Mouse (Mus musculus) gastrocnemius, postnatal 14 days (tissue): ENCODE measurements around the gene Hmgb1. TPM values are rescaled to one million over a fixed set of nuclear protein-coding genes. Genes with fewer than 3 reads are reported as not detected.
"Not testable (repeated sequence)": the region's sequence is repeated elsewhere in the genome, so short reads cannot be mapped to it uniquely, and the experiment has no call there.

Experiments used
- DNase-seq: peaks from one replicate; pipeline ENCODE4 v3.0.0; 2021; ENCODE audit warnings: mixed read lengths
- intact Hi-C: fragments of 180-260 bp; cut with DNase I; formaldehyde crosslinking; loops from one replicate; pipeline ENCODE4 v1.15.1; 2025; ENCODE audit warnings: low total_unique reads
- total RNA-seq, 2 experiments: library from RNA; stranded (reverse); gene quantifications; 2 replicates each; pipeline ENCODE4 v1.2.3; 2021

The Hmgb1 gene
- total RNA-seq, 2 experiments from 2014 or later = 125 to 131 TPM

DNA sequence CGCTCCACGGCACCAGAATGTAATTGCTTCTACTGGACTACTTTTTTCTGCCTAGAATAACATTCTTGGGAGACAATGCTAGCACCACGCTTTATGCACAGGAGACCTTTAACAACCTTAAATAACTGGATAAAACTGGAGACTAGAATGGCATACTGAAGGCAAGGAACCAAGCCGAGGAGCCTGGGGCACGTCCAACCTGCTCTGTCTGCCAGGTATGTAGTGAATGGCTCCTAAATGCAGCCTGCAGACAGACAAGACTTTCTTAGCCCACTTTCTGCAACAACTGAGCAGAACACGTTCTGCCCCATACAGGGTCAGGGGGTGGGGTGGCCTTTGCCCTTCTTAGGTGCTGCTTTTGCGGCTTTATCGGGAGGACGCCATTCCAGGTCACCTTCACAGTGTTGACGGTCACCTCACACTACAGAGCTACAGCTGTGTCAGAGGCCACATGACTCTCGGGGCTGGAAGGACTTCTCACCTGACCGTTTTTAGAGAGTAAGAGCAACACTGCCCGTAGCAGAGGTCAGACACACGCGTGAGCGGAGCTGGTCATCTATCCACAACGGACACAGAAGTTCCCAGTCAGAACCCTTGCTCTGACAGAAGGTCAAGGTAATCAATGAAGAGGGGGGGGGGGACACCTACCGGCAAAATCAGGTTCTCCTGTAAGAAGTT lies 27.3 kb downstream of the Hmgb1 start:
- no peak for DNase-seq
- intact Hi-C loops = no loop called here

DNA sequence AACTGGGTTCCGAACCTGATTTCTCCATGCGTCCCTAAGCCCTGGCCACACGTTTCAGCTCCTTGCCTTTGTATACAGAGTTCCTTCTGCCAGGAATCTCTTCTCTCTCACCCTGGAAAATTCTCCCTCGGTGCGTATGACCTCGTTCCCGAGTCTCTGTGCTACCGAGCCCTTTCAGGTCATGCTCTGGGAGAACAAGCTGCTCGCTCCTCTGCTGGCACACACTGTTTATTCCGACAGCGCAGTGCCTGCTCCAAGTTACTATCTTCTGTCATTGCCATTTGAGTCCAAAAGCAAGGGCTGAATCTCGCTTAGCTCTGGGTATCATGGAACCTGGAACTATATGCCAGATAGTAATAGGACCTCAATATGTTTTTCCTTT lies 31.5 kb downstream of the Hmgb1 start:
- DNase-seq = peak; percentile 40
- intact Hi-C loops = no loop called here

DNA sequence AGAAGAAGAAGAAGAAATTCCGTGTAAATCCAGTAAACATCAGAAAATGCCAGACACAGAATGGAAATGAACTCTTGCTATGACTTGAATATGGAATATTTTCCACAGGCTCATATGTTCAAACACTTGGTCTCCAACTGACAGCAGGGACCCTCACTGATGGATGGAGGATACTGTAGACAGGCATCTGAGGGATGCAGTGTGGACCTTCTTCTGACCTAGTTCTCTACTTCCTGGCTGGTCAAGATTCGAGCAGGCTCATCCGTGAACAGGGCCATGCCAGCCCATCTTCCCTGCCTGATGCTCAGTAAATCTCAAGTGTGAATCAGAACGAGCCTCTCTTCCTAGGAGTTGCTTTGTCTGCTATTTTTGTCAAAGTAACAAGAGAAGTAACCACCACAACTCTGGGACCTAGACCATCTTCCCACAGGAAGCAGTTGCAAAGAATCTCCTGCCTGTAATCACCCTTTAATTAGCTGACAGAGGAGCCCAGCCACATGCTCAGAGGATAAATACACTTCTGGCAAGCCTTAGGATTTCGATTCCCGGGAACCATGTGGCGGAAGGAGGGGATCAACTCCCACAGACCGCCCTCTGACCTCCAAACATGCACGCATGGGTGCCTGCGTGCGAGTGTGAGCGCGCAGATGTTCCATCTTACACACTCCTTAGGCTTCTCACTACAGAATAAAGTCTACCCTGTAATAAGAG lies 32.1 kb downstream of the Hmgb1 start:
- DNase-seq = peak; percentile 43
- intact Hi-C loops = no loop called here

DNA sequence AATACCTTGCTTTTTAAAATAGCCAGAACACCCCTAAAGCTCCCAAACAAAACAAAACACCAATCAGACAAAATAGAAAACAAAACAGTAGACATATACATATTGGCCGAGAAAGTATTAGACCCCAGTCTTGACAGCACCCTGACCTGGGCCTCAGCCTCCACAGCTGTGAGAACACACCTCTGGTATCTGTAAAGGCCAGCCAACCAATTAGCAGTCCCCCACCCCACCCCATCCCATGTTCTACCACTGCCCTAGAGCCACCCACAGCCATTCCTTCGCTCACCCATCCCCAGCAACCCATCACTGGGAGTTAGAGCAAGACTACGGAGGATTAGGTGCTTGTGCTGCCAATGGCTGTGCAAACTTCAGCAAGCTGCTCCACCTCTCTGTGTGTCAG lies 33.4 kb downstream of the Hmgb1 start:
- DNase-seq = no peak

DNA sequence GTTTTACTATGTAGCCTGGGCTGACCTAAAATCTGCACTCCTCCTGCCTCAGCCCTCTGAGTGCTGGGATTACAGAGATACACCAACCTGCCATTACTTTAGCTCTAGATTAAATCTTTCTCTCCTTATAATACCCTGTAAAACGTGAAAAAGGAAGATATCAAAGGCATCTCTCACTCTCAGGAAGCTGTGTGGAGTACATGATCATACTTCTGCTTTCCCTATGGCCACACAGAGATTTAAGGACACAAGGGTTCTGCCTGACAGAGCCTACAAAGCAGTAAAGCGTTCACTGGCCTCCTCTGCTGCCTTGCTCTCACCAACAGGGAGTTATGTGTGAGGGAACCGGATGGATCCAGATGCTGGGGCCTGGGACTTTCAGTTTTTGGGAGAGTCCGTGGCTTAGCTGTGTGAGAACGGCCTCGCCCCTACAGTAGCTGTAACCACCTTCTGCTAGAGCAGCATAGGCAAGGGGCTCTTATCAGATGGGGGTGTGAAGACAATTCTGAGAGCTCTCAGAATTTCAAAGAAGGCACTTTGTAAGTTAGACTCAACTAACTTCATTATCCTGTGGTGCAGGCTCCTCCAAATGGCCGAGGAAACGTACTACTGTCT lies 36.8 kb downstream of the Hmgb1 start:
- intact Hi-C loops = no loop called here
- DNase-seq = no peak

More for the DNA sequence above, 33.4 kb downstream of the Hmgb1 start:
- intact Hi-C loops = no loop called here

DNA sequence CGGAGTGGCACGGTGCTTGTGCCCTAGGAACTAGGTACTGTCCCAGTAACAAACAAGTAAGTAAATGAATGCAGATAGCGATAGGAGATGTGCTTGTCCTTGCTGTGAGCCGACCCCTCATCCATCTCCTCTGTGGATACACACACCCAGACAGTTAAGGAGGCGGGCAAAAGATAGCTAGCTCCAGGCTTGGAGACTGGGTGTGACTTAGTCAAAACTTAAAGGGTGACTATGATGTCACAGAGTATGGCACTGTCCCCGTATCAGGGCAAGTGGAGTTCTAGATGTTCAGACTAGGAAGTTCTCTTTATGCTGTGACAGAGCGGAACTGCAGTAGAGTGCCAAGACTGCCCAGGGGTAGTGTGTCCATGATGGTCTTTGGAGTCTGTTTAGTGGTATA lies 37.6 kb downstream of the Hmgb1 start:
- intact Hi-C loops = no loop called here
- DNase-seq = no peak

DNA sequence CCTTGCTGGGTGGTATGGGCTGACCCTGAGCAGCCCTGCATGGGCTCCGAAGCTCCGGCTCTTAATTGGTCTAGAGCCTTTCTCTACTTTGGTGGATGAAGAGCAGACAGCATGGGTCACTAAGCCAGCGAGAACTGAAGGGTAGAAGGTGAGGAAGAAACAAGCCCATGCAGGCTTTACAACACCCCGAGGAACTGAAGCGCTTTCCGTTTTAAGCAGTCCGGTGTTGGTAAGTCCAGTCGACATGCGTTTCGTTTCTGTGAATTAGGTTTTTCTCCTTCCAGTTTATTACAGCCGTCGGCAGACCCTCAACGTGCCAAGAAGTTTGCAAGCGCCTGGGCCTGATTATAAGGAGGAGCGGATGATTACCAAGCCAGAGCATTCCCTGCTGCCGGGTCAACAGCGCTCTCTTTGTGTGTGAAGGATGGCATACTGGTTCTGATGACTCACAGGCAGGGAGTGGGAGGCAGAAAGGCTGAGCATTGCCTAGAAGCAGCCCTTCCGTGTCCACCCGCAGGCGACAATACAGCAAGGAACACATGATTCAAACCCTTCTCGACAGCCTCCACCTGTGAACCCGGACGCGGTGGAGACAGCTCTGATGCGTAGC lies 40.4 kb downstream of the Hmgb1 start:
- peak; percentile 17 for DNase-seq
- intact Hi-C loops = no loop called here

DNA sequence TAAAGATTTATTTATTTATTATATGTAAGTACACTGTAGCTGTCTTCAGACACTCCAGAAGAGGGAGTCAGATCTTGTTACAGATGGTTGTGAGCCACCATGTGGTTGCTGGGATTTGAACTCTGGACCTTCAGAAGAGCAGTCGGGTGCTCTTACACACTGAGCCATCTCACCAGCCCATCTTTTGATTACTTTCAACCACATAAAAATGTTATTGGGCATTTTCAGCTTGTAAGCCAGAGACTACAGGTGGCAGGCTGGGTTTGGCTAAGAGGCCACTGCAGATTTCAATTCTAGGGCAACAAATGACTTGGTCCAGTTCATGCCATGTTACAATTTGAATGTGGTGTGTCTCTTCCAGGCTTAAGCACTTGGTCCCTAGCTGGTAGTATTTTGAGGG lies 43.1 kb downstream of the Hmgb1 start:
- intact Hi-C loops, DNase-seq: not testable (repeated sequence)

DNA sequence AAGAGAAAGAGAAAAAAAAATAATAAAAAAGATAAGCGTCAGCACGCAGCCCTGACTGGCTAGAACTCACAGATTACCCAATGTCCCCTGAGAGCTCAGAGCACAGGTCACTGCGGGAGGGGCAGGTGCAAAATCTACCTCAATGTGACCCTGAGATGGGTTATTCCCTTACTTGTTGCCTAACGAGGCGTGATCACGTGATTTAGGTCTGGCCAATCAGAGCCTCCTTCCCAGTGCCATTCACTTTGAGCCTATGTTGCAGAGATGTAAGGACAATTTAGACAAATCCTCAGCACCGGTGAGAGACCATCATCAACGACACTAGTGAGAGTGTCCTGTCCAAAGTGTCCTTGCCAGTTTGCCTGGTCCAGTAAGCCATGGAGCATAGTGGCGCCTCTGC lies 44.0 kb downstream of the Hmgb1 start:
- DNase-seq = no peak
- intact Hi-C loops = no loop called here

DNA sequence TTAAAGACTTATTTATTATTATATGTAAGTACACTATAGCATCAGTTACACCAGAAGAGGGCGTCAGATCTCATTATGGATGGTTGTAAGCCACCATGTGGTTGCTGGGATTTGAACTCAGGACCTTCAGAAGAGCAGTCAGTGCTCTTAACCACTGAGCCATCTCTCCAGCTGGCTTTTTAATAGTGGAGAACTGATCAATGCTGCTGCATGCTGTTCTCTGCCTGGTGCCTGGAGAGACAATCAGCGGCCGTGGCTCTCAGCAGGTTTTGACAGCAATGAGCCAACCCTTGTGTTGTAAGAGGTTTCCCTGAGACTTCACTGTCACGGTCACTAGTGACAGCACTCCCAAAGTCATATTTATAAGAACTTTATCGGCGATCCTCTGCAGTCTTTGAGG lies 46.2 kb downstream of the Hmgb1 start:
- DNase-seq, intact Hi-C loops: not testable (repeated sequence)

DNA sequence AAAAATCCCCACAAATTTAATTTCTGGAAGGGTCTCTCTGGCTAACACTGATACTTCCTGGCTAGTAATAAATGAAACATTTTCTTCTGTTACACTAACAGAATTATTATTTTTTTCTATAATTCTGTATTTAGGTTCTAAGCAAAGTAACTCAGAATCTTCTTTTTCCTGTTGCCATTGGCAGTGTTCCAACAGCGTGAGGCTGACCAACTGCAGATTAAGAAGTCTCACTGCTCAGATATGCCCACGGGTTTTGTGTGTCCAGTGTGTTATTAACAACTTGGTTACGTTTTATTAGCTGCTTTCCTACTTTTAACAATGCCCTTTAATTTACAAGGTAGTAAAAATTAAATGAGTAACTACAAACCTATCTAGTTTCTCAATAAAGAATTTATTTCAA lies 46.8 kb downstream of the Hmgb1 start:
- no peak for DNase-seq
- intact Hi-C loops = no loop called here

DNA sequence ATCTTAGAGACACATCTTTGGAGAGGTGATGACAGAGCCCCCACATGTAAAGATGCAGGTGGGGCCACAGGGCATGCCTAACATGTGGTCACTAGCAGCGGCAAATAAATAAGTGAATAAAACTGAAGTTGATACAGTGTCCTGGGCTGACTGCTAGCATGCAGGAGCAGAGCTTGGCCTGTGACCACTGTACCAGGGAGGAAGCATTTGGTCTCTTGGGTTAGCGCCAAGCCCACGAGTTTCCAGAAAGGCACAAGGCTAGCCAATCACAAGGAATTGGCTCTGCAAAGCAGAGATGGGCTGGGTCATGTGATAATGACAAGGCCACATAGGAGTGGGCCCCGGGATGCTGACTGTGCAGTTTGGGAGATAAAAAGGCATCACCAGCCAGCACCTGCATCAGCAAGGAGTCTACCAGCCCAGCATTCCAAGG lies 47.3 kb downstream of the Hmgb1 start:
- intact Hi-C loops = no loop called here
- DNase-seq = peak; percentile 39

DNA sequence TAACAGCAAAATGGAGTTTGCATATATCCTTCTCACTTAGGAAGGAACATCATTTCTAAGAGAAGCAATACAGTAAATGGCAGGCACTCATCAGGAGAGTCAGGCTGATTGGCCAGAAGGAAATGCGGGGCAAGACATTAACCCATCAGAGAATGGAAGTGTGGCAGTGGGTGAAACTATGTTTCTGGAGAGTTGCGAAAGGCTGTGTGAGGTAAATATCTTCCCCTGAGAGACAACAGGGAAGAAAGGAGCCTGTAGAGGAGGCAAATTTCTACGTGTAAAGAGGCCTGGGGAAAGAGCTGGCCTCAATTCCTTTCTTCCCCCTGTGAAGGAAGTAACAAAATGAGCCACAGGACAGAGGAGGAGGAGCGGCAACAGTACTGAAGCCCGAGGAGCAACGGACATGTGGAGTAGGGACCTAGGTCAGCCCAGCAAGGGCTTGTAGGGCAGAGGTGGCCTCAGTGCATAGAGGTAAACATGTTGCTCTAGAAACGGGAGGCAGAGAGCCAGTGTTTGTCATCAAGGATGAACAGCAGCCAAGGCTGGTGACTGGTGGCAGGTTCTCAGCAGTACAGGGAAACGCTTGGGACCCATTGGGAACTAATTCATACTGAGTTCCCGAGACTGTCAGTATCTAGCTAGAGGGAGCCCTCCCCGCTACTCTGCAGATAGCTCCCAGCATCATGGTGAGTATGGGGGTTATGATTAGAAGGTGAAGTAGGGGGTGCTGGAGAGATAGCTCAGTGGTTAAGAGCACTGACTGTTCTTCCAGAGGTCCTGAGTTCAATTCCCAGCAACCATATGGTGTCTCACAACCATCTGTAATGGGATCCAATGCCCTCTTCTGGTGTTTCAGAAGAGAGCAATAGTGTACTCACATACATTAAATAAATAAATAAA lies 48.6 kb downstream of the Hmgb1 start:
- intact Hi-C loops = no loop called here
- DNase-seq = no peak

DNA sequence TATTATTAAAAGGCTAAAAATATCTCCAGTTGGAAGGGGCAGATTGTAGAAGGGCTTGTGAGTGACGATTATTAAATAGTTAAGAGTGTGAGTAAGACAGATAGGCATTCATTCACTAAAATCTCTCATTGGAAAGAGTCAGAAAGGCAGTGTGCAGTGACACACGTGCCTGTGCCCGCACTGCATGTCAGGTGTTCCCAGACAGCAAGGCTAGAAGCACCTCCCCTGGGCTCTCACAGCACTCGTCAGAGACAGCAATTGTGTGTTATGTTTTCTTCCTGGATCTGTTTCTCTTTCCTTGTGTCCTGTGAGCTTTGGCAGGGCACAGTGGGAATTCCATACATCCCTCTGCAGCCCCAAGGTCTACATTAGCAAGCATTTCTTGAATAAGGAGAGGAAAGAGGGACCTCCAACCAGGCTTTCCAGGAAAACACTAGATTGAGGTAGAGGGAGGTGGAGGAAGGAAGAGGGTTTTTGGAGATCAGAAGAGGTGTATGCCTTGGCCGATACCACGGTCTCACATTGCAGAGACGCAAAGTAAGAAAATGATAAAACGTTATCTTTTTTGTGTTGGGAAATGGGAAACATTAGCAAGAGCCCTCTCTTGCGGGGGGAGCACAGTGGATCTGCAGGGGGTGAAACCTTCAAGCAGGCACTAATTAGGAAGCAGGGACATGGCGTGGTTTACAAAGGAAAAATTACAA lies 49.4 kb downstream of the Hmgb1 start:
- intact Hi-C loops = no loop called here

DNA sequence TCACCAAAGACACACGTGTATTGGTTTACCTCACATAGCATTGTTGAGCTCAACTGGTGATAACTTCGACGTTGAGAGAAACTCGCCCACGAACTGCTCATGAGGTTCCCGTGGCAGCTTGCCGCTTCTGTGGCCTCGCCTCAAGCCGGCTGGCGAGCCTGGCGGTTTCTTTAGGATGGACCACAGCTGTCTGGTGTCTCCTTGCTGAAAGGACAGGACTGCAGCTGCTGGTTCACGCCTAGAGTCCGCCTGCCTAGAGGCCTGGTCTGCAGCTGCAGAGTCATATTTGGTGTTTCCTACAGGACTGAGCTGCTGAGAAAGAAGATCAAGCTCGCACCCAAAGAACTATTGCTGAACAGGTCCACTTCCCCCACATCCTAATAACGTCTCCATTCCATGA lies 55.8 kb downstream of the Hmgb1 start:
- peak; percentile 7 for DNase-seq
- intact Hi-C loops = no loop called here

More for the DNA sequence above, 49.4 kb downstream of the Hmgb1 start:
- DNase-seq = no peak

DNA sequence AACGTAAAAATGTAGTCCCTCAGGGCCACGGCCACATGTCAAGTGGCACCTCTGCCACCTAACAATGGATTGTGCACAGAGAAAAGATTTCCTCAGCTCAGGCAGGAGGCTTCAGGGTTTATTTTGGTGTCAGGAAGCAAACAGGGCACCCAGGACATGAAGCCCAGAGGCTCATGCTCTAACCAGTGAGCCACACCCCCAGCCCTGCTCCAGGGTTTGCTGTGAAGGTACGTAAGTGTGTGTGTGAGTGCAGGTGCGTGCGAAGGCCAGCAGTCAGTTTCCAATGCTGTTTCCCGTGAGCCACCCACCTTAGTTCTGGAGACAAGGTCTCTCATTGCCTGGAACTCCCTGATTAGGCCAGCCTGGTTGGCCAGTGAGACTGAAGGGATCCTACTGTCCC lies 60.5 kb downstream of the Hmgb1 start:
- peak; percentile 1 for DNase-seq
- intact Hi-C loops = no loop called here

DNA sequence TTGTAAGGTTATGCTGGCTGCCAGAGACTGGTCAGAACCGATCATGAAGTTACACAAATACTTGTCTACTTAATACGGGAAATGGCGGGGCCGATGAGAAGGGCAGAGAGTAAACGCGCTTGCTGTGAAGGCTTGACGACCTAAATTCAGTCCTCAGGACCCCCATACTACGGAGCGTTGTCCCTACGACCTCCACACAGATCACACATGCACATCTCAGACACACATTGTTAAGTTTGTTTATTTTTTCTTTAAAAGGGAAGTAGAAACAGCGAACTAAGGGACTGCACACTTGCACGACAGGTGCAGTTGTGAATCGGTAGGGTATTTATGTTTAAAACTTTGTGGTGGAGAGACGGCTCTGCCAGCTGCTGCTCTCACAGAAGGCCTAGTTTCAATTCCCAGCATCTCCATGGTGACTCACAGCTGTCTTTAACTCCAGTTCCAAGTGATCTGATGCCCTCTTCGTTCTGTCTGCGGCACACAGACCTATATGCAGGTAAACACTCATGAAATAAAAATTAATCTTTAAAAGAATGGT lies 64.9 kb downstream of the Hmgb1 start:
- intact Hi-C loops = no loop called here
- DNase-seq = no peak

DNA sequence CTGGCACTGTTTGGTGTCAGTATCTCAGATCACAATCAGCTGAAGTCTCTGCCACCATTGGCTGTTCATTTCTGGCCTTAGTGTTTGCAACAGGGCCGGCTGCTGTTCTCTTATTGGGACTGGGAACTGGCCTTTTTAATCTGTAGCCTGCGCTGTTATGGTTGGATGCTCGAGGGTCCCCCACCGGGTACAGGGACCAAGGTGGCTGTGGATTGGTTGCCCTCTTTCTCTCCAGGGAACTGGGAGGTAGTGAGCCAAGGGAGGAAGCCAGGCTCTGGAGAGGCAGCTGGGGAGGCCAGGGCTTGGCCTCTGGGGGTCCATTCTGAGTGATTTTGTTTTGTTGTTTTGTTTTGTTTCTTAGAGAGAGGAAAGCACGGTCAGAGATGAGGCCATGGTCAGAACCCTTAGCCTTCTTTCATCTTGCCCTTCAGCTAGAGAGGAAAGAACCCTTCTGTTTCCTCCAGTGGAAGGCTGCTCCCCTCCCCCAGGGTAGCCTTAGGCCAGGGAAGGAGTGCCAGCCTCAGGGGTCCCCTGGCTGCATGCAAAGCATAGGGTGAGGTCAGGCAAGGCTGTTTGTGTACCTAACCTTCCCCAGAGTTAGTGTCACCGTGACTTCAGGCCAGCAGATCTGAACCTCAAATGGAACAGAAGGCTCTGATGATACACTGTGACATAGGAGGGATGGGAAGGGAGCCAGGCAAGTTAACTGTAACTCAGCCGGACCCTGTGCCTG lies 66.3 kb downstream of the Hmgb1 start:
- intact Hi-C loops = no loop called here
- no peak for DNase-seq
